Mouse (Mus musculus): ENCODE results near the gene Dpp4. TPM values are rescaled to one million over a fixed set of nuclear protein-coding genes. Genes with fewer than 3 reads are reported as not detected.

Gene Dpp4
- polyA plus RNA-seq, 1 experiment from 2014 or later: 9.7 TPM

- Histone ChIP-seq H3K36me3 (ENCODE audit: control insufficient read depth, insufficient read depth) (no peaks in the 10 kb centered on the region), H3K9me3 (replicated peaks; ENCODE audit: control insufficient read depth, low read length) (no peaks in the 10 kb centered on the region), H3K27me3 (ENCODE audit: control insufficient read depth, insufficient read depth, low read depth, low read length) (no peaks in the 10 kb centered on the region), H3K9ac (ENCODE audit: low read depth, low read length) (no peak overlapping the region), H3K27ac (ENCODE audit: low read length) (no peak overlapping the region), H3K4me3 (ENCODE audit: low read depth, low read length) (no peak overlapping the region), H3K4me2 (ENCODE audit: low read depth, low read length) (no peak overlapping the region), H3K4me1 (ENCODE audit: control insufficient read depth, low read depth, low read length) (no peaks in the 10 kb centered on the region)
- 53% methylated on average over 5 of the region's 5 CpGs for WGBS (ENCODE audit: insufficient replicate concordance)
- ATAC-seq (ENCODE audit: low read depth): no peak
Measured at GRCm38 (mm10) chr2:62382440-62382839, 29.6 kb downstream of the Dpp4 start.

DNA sequence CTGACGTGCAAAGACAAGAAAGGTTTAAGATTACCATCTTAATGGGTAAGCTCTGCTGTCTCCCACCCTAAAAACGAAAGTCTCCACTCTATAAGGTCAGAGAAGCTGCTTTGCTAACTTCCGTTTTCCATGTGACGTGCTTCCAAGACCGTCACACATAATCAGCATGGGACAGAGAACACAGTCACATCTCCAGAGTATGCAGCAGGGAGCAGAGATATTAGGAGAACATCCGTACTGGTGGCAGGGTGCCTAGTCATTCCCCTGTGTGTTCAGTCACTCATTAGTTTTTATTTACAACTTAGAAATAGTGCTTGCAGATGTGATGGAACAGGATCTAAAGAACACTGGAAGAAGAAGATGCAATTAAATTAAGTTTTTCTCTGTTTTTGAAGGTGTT lies 30.3 kb downstream of the Dpp4 start:
- no peaks in the 10 kb centered on the region for H3K36me3 ChIP-seq (ENCODE audit: control insufficient read depth, insufficient read depth)
- no peaks in the 10 kb centered on the region for H3K27me3 ChIP-seq (ENCODE audit: control insufficient read depth, insufficient read depth, low read depth, low read length)
- no peak overlapping the region for H3K4me3 ChIP-seq (ENCODE audit: low read depth, low read length)
- H3K9me3 ChIP-seq (replicated peaks; ENCODE audit: control insufficient read depth, low read length): no peaks in the 10 kb centered on the region
- H3K9ac ChIP-seq (ENCODE audit: low read depth, low read length): no peak overlapping the region
- no peaks in the 10 kb centered on the region for H3K4me1 ChIP-seq (ENCODE audit: control insufficient read depth, low read depth, low read length)
- H3K27ac ChIP-seq (ENCODE audit: low read length): no peak overlapping the region
- no peak overlapping the region for H3K4me2 ChIP-seq (ENCODE audit: low read depth, low read length)
- WGBS (ENCODE audit: insufficient replicate concordance): 50% methylated on average over 6 of the region's 6 CpGs
- no peak for ATAC-seq (ENCODE audit: low read depth)

DNA sequence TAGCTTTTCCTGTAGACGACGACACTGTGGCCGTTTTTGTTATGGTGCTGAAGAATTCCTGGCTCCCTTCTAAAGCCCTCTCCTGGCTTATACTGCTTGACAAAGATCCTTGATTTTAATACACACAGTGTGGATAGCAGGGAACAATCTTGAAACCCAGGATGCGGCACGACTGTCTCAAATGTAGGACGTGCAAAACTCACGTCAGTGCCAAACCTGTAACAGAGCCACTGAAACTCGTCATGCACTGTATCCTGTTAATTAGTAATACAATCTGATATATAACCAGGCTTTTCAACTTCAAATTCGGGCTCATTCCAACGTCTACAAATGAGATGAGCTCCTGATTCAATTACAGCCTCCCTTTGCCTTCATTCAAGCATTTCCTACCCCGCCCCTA lies 38.3 kb downstream of the Dpp4 start:
- 65% methylated on average over 11 of the region's 11 CpGs for WGBS (ENCODE audit: insufficient replicate concordance)

DNA sequence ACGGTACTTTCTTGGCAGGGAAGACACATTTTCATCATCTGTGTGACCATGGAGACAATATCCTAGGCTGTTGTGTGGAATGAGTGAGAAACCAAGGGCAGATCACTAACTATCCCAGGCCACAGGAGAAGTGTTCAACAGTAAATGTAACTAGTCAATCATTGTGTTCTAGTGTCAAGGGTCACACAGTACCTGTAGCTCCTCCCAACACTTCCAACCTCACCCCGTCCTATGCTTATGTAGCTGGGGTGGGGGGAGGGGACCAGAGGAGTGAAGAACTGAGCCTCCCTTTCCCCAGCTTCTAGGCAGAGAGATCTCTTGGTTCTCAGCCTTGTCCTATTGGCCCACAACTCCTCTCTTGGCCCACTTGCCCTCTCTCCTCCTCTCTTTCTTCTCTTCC lies 42.0 kb downstream of the Dpp4 start:
- no peak overlapping the region for H3K9ac ChIP-seq (ENCODE audit: low read depth, low read length)
- H3K27me3 ChIP-seq (ENCODE audit: control insufficient read depth, insufficient read depth, low read depth, low read length): no peaks in the 10 kb centered on the region
- H3K27ac ChIP-seq (ENCODE audit: low read length): no peak overlapping the region
- no peak for ATAC-seq (ENCODE audit: low read depth)
- H3K36me3 ChIP-seq (ENCODE audit: control insufficient read depth, insufficient read depth): no peaks in the 10 kb centered on the region
- no peaks in the 10 kb centered on the region for H3K4me1 ChIP-seq (ENCODE audit: control insufficient read depth, low read depth, low read length)
- 60% methylated on average over 2 of the region's 2 CpGs for WGBS (ENCODE audit: insufficient replicate concordance)
- H3K9me3 ChIP-seq (replicated peaks; ENCODE audit: control insufficient read depth, low read length): no peaks in the 10 kb centered on the region
- no peak overlapping the region for H3K4me3 ChIP-seq (ENCODE audit: low read depth, low read length)
- H3K4me2 ChIP-seq (ENCODE audit: low read depth, low read length): no peak overlapping the region

More for the DNA sequence above, 38.3 kb downstream of the Dpp4 start:
- H3K4me1 ChIP-seq (ENCODE audit: control insufficient read depth, low read depth, low read length): no peaks in the 10 kb centered on the region
- ATAC-seq (ENCODE audit: low read depth): no peak
- H3K36me3 ChIP-seq (ENCODE audit: control insufficient read depth, insufficient read depth): no peaks in the 10 kb centered on the region
- H3K9ac ChIP-seq (ENCODE audit: low read depth, low read length): no peak overlapping the region
- no peak overlapping the region for H3K4me3 ChIP-seq (ENCODE audit: low read depth, low read length)
- H3K9me3 ChIP-seq (replicated peaks; ENCODE audit: control insufficient read depth, low read length): no peaks in the 10 kb centered on the region
- no peak overlapping the region for H3K4me2 ChIP-seq (ENCODE audit: low read depth, low read length)
- H3K27me3 ChIP-seq (ENCODE audit: control insufficient read depth, insufficient read depth, low read depth, low read length): no peaks in the 10 kb centered on the region
- H3K27ac ChIP-seq (ENCODE audit: low read length): no peak overlapping the region

DNA sequence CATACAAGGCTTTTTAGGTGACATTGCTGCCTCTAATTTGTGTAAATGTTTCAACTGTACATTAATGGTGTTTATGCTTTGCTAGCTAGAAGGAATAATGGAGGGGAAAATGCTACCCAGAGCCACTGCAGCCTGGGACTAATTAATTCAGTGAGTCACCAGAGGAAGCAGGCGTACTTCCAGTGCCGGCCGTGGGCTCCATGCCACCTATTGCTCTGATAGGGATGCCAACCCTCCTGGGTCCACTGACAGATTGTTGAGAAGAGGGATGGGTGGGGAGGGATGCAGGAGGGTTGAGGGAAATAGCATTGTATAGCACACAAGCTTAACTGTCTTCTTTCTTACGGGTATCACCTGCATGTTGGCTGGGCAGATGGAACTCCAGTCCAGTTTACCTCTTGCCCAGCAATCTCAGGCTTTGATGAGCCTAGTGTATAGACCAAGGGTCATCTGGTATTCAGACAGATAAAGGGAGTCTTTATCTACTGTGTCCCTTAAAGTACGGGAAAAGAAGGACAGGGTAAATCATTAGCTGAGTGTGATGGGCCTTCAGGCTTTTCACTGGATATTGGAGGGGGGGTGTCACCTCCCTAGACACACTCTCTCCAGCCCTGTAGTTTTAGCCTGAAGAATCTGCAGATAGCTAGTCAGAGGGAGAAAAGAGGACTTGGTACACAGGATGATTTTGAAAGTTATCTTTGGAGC lies 43.5 kb downstream of the Dpp4 start:
- no peaks in the 10 kb centered on the region for H3K27me3 ChIP-seq (ENCODE audit: control insufficient read depth, insufficient read depth, low read depth, low read length)
- H3K4me2 ChIP-seq (ENCODE audit: low read depth, low read length): no peak overlapping the region
- H3K9ac ChIP-seq (ENCODE audit: low read depth, low read length): no peak overlapping the region
- H3K36me3 ChIP-seq (ENCODE audit: control insufficient read depth, insufficient read depth): no peaks in the 10 kb centered on the region
- no peak for ATAC-seq (ENCODE audit: low read depth)
- no peak overlapping the region for H3K4me3 ChIP-seq (ENCODE audit: low read depth, low read length)
- WGBS (ENCODE audit: insufficient replicate concordance): 66% methylated on average over 5 of the region's 5 CpGs
- no peaks in the 10 kb centered on the region for H3K4me1 ChIP-seq (ENCODE audit: control insufficient read depth, low read depth, low read length)
- H3K9me3 ChIP-seq (replicated peaks; ENCODE audit: control insufficient read depth, low read length): no peaks in the 10 kb centered on the region
- no peak overlapping the region for H3K27ac ChIP-seq (ENCODE audit: low read length)

DNA sequence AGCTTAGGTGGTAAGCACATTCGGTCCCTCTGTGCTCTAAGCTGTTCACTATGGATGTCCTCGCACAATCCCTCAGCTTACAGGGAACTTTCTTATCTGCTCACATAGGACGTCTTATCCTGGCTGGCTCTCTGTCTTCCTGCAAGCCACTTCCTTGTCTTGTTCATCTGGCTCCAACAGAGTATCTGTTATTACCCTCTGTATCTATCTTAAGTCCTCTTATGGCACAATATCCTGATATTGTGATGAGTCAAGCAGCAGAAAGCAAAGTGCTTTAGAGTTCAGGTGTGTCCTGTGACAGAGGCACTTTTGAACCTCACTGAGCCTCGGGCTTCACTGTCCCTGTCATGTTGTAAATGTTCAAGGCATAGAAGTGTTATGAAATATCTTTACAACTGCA lies 48.4 kb downstream of the Dpp4 start:
- no peak overlapping the region for H3K4me2 ChIP-seq (ENCODE audit: low read depth, low read length)
- H3K27ac ChIP-seq (ENCODE audit: low read length): no peak overlapping the region
- ATAC-seq (ENCODE audit: low read depth): no peak
- H3K4me3 ChIP-seq (ENCODE audit: low read depth, low read length): no peak overlapping the region
- WGBS (ENCODE audit: insufficient replicate concordance): 33% methylated on average over 4 of the region's 4 CpGs
- no peak overlapping the region for H3K9ac ChIP-seq (ENCODE audit: low read depth, low read length)
- H3K9me3 ChIP-seq (replicated peaks; ENCODE audit: control insufficient read depth, low read length): no peaks in the 10 kb centered on the region
- no peaks in the 10 kb centered on the region for H3K36me3 ChIP-seq (ENCODE audit: control insufficient read depth, insufficient read depth)
- no peaks in the 10 kb centered on the region for H3K27me3 ChIP-seq (ENCODE audit: control insufficient read depth, insufficient read depth, low read depth, low read length)
- no peaks in the 10 kb centered on the region for H3K4me1 ChIP-seq (ENCODE audit: control insufficient read depth, low read depth, low read length)

GRCm38 (mm10) chr2:62362211-62362610 lies 49.8 kb downstream of the Dpp4 start:
- no peak for ATAC-seq (ENCODE audit: low read depth)
- H3K27ac ChIP-seq (ENCODE audit: low read length): no peak overlapping the region
- no peaks in the 10 kb centered on the region for H3K9me3 ChIP-seq (replicated peaks; ENCODE audit: control insufficient read depth, low read length)
- no peaks in the 10 kb centered on the region for H3K36me3 ChIP-seq (ENCODE audit: control insufficient read depth, insufficient read depth)
- no peak overlapping the region for H3K4me2 ChIP-seq (ENCODE audit: low read depth, low read length)
- H3K9ac ChIP-seq (ENCODE audit: low read depth, low read length): no peak overlapping the region
- H3K27me3 ChIP-seq (ENCODE audit: control insufficient read depth, insufficient read depth, low read depth, low read length): no peaks in the 10 kb centered on the region
- H3K4me1 ChIP-seq (ENCODE audit: control insufficient read depth, low read depth, low read length): no peaks in the 10 kb centered on the region
- H3K4me3 ChIP-seq (ENCODE audit: low read depth, low read length): no peak overlapping the region
- 74% methylated on average over 9 of the region's 9 CpGs for WGBS (ENCODE audit: insufficient replicate concordance)

DNA sequence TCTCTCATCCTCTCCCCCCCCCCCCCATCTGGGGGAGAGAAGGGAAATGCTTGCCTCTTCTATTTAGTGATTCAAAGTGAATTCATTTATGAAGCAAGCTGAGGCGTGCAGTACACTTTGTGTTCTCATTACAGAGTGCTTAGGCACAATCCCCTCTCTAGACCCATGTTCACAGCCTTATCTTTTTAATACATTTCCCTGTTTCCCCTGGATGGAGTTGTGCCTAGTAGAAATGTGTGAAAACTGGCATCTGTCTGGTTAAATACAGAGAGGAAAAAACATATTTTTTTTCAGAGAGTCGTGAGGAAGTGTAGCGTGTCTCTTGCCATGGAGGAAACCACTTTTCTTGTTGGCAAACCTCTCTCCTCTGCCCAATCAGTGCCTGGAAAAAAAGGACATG lies 50.5 kb downstream of the Dpp4 start:
- Histone ChIP-seq H3K36me3 (ENCODE audit: control insufficient read depth, insufficient read depth) (no peaks in the 10 kb centered on the region), H3K4me2 (ENCODE audit: low read depth, low read length) (no peak overlapping the region), H3K27me3 (ENCODE audit: control insufficient read depth, insufficient read depth, low read depth, low read length) (no peaks in the 10 kb centered on the region), H3K9ac (ENCODE audit: low read depth, low read length) (no peak overlapping the region), H3K4me1 (ENCODE audit: control insufficient read depth, low read depth, low read length) (no peaks in the 10 kb centered on the region), H3K9me3 (replicated peaks; ENCODE audit: control insufficient read depth, low read length) (no peaks in the 10 kb centered on the region), H3K27ac (ENCODE audit: low read length) (no peak overlapping the region), H3K4me3 (ENCODE audit: low read depth, low read length) (no peak overlapping the region)
- ATAC-seq (ENCODE audit: low read depth): no peak
- WGBS (ENCODE audit: insufficient replicate concordance): 53% methylated on average over 3 of the region's 3 CpGs

DNA sequence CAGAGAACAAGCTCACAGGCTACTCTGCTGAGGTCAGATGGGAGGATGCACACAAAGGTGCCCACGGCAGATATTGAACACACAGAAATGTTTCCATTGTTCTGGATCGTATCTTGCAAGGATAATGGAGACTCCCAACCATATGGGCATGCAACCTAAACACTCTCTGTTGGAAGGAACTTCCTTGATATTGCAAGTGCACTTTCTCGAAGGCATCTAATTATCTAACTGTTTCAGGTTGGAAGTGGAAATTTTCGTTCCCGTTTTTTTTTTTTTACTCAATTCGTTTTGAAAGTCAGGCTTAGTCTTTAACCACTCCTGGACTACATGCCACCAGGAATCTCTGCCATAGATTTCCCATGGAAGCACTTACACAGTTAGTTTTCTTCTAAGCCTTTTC lies 51.2 kb downstream of the Dpp4 start:
- no peaks in the 10 kb centered on the region for H3K36me3 ChIP-seq (ENCODE audit: control insufficient read depth, insufficient read depth)
- no peak overlapping the region for H3K4me3 ChIP-seq (ENCODE audit: low read depth, low read length)
- H3K4me2 ChIP-seq (ENCODE audit: low read depth, low read length): no peak overlapping the region
- H3K27me3 ChIP-seq (ENCODE audit: control insufficient read depth, insufficient read depth, low read depth, low read length): no peaks in the 10 kb centered on the region
- no peaks in the 10 kb centered on the region for H3K4me1 ChIP-seq (ENCODE audit: control insufficient read depth, low read depth, low read length)
- no peaks in the 10 kb centered on the region for H3K9me3 ChIP-seq (replicated peaks; ENCODE audit: control insufficient read depth, low read length)
- H3K9ac ChIP-seq (ENCODE audit: low read depth, low read length): no peak overlapping the region
- no peak overlapping the region for H3K27ac ChIP-seq (ENCODE audit: low read length)
- ATAC-seq (ENCODE audit: low read depth): no peak
- WGBS (ENCODE audit: insufficient replicate concordance): 56% methylated on average over 6 of the region's 6 CpGs
